Mouse (Mus musculus): ENCODE measurements around the gene Arhgef39. TPM values are rescaled to one million over a fixed set of nuclear protein-coding genes. Genes with fewer than 3 reads are reported as not detected.

Arhgef39 gene
- polyA plus RNA-seq, 1 experiment from 2014 or later = 34.4 TPM

DNA sequence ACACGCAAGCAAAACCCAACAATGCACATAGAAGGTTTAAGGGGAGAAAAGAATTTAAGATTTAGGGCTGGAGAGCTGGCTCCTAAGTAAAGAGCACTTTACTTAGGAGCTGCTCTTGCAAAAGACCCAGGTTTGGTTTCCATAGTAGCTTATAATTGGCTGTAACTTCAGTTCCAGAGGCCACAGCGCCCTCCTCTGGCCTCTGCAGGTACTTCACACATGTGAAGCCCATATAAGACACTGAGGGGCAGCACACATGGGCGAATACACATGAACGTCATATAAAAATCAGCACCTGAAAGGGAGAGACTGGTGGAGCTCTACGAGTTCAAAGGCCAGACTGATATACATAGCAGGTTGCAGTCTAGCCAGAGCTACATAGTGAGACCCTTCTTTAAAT, 28.4 kb upstream of the Arhgef39 start:
- Histone ChIP-seq H3K27me3 (no peaks in the 10 kb centered on the region), H3K9ac (no peak overlapping the region), H3K36me3 (peaks cover 22% of the 10 kb centered on the region), H3K4me2 (no peak overlapping the region), H3K4me1 (replicated peaks) (peaks cover 28% of the 10 kb centered on the region), H3K4me3 (no peak overlapping the region), H3K27ac (no peak overlapping the region), H3K9me3 (replicated peaks) (no peaks in the 10 kb centered on the region)
- 62% methylated on average over 5 of the region's 5 CpGs for WGBS
- ATAC-seq (replicated peaks; ENCODE audit: insufficient number of reproducible peaks, insufficient read depth, low FRiP score, low read depth) = no peak

DNA sequence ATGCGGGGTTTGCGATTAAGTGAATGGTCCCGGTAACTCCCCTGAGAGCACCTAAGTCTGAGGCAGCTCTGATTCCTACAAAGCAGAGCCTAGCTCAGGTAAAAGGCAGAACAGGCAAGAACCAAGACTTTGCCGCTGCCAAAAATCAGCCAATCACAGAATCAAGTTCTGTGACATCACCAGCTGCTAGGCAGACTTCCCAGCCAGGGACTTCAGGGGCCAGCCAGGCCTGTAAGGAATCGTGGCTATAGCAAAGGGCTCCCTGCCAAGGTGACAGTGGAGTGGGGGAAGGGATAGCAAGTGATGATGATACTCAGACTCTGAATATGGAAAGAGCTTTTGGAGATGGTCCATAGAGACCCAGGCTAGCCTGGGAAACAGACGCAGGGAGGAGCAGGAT, 20.5 kb upstream of the Arhgef39 start:
- H3K27me3 ChIP-seq = no peaks in the 10 kb centered on the region
- ATAC-seq (replicated peaks; ENCODE audit: insufficient number of reproducible peaks, insufficient read depth, low FRiP score, low read depth) = 0 out of 2 replicates have a peak, but pooled peaks have one; percentile 6

GRCm38 (mm10) chr4:43519551-43519950, 20.1 kb upstream of the Arhgef39 start:
- no peaks in the 10 kb centered on the region for H3K9me3 ChIP-seq (replicated peaks)
- WGBS = 32% methylated on average over 10 of the region's 10 CpGs
- peaks cover 30% of the 10 kb centered on the region for H3K36me3 ChIP-seq
- ATAC-seq (replicated peaks; ENCODE audit: insufficient number of reproducible peaks, insufficient read depth, low FRiP score, low read depth) = no peak
- H3K27ac ChIP-seq = no peak overlapping the region
- peak overlapping the region; percentile 15; the same call in 1 of the 2 replicates for H3K4me3 ChIP-seq
- no peaks in the 10 kb centered on the region for H3K27me3 ChIP-seq
- H3K9ac ChIP-seq = peak overlapping the region; percentile 24; the same call in 1 of the 2 replicates
- peak overlapping the region; percentile 78 for H3K4me2 ChIP-seq
- H3K4me1 ChIP-seq (replicated peaks) = peaks cover 65% of the 10 kb centered on the region

More for the DNA sequence above, 20.5 kb upstream of the Arhgef39 start:
- Histone ChIP-seq H3K9ac (peak overlapping the region; percentile 24; the same call in 1 of the 2 replicates), H3K4me2 (peak overlapping the region; percentile 78), H3K9me3 (replicated peaks) (no peaks in the 10 kb centered on the region), H3K27ac (peak overlapping the region; percentile 86), H3K4me1 (replicated peaks) (peaks cover 63% of the 10 kb centered on the region), H3K36me3 (peaks cover 30% of the 10 kb centered on the region), H3K4me3 (peak overlapping the region; percentile 15; the same call in 1 of the 2 replicates)
- WGBS = 15% methylated on average over 6 of the region's 6 CpGs

DNA sequence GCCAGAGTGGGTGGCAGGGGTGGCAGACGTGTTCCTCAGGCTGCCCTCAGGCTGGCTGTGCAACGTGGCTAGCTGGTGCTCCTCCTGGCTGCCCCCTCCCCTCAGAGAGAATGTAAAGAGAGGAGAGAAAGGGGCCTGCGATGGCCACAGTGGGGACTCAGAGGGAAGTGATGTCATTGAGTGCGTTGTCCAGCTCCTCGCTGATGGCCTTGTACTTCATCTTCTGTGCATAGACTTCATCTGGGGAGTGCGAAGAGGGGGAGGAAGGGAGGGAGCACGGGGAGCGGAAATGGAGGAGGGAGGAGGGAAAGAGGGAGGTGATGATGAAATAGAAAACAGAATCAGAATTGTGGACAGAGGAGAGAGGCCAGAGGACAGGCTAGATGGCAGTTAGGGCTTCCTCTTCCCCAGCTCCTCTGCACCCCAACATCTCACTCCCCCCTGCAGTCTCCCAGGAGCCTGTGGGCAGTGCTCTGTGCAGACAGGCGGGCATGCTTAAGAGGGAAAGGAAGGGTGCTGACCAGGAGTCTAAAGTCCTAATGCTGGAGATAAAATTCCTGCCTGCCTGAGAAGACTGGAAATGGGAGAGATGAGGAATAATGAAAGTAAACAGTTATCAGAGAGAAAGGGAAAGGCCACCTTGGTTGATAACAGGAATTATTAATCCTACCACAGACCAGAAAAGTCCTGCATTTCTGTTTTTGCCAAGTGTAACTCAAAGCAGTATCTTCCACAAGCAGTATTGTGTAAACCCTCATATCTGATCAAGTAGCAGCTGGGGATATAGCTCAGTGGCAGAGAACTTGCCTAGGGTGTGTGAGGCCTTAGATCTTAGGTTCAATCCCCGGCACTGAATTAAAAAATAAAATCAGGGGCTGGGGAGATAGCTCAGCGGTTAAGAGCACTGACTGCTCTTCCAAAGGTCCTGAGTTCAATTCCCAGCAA, 16.5 kb upstream of the Arhgef39 start:
- peaks cover 43% of the 10 kb centered on the region for H3K4me1 ChIP-seq (replicated peaks)
- peaks cover 30% of the 10 kb centered on the region for H3K36me3 ChIP-seq
- H3K27ac ChIP-seq = no peak overlapping the region

DNA sequence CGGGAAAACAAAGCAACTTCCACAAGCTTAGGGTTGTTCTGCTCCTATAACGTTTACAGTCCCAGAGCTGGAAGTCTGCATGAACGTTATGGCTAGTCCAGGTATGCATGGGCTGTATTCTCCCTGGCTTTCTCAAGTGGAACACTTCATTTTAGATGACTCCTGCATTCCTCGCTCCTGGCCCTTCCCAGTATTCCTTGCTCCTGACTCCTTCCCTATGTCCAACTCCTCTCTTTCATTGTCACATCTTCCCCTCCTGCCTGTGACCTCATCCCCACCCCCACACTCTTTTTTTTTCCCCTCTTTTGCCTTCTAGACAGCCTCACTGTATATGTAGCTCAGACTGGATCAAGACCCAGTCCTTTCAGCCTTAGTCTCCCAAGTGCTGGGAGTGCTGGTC, 14.3 kb upstream of the Arhgef39 start:
- Histone ChIP-seq H3K27ac (no peak overlapping the region), H3K9ac (no peak overlapping the region), H3K27me3 (no peaks in the 10 kb centered on the region), H3K4me3 (no peak overlapping the region), H3K4me1 (replicated peaks) (peaks cover 25% of the 10 kb centered on the region), H3K36me3 (peaks cover 25% of the 10 kb centered on the region), H3K4me2 (no peak overlapping the region), H3K9me3 (replicated peaks) (no peaks in the 10 kb centered on the region)
- ATAC-seq (replicated peaks; ENCODE audit: insufficient number of reproducible peaks, insufficient read depth, low FRiP score, low read depth) = no peak
- WGBS = 54% methylated on average over 4 of the region's 4 CpGs

More for the DNA sequence above, 16.5 kb upstream of the Arhgef39 start:
- no peaks in the 10 kb centered on the region for H3K9me3 ChIP-seq (replicated peaks)
- no peak overlapping the region for H3K4me3 ChIP-seq
- whole genome bisulfite sequencing = 67% methylated on average over 11 of the region's 11 CpGs
- no peaks in the 10 kb centered on the region for H3K27me3 ChIP-seq
- ATAC-seq (replicated peaks; ENCODE audit: insufficient number of reproducible peaks, insufficient read depth, low FRiP score, low read depth) = no peak
- no peak overlapping the region for H3K9ac ChIP-seq
- no peak overlapping the region for H3K4me2 ChIP-seq

- H3K9ac ChIP-seq = no peak overlapping the region
- no peak overlapping the region for H3K27ac ChIP-seq
- H3K27me3 ChIP-seq = no peaks in the 10 kb centered on the region
- 89% methylated on average over 4 of the region's 4 CpGs for WGBS
- peaks cover 20% of the 10 kb centered on the region for H3K36me3 ChIP-seq
- H3K9me3 ChIP-seq (replicated peaks) = no peaks in the 10 kb centered on the region
- no peak overlapping the region for H3K4me2 ChIP-seq
- H3K4me1 ChIP-seq (replicated peaks) = peaks cover 29% of the 10 kb centered on the region
- H3K4me3 ChIP-seq = no peak overlapping the region
- no peak for ATAC-seq (replicated peaks; ENCODE audit: insufficient number of reproducible peaks, insufficient read depth, low FRiP score, low read depth)
These were observed 13.8 kb upstream of the Arhgef39 start for GRCm38 (mm10) chr4:43513300-43513699.

DNA sequence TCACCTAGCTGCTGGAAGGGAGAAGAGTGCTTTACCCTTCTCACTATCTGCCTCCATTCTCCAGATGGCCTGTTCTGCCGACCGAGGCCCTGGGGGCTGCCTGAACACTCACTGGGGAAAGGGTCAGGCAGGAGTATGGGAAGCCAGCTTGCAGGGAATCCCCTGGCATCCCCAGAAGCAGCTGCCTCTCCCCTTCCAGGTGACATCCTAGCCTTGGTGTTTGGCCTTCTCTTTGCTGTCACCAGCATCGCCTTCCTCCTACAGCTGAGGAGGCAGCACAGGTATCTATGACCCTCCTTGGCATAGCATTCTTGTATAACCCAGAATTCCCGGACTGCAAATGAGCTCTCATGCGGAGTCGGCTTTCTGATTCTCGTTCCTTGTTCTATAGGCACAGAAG, 13.2 kb upstream of the Arhgef39 start:
- peaks cover 35% of the 10 kb centered on the region for H3K4me1 ChIP-seq (replicated peaks)
- H3K36me3 ChIP-seq = peaks cover 17% of the 10 kb centered on the region
- no peaks in the 10 kb centered on the region for H3K9me3 ChIP-seq (replicated peaks)
- H3K4me3 ChIP-seq = no peak overlapping the region
- ATAC-seq (replicated peaks; ENCODE audit: insufficient number of reproducible peaks, insufficient read depth, low FRiP score, low read depth) = no peak
- no peak overlapping the region for H3K9ac ChIP-seq
- H3K27me3 ChIP-seq = no peaks in the 10 kb centered on the region
- WGBS = 43% methylated on average over 7 of the region's 7 CpGs
- H3K27ac ChIP-seq = no peak overlapping the region
- H3K4me2 ChIP-seq = no peak overlapping the region

DNA sequence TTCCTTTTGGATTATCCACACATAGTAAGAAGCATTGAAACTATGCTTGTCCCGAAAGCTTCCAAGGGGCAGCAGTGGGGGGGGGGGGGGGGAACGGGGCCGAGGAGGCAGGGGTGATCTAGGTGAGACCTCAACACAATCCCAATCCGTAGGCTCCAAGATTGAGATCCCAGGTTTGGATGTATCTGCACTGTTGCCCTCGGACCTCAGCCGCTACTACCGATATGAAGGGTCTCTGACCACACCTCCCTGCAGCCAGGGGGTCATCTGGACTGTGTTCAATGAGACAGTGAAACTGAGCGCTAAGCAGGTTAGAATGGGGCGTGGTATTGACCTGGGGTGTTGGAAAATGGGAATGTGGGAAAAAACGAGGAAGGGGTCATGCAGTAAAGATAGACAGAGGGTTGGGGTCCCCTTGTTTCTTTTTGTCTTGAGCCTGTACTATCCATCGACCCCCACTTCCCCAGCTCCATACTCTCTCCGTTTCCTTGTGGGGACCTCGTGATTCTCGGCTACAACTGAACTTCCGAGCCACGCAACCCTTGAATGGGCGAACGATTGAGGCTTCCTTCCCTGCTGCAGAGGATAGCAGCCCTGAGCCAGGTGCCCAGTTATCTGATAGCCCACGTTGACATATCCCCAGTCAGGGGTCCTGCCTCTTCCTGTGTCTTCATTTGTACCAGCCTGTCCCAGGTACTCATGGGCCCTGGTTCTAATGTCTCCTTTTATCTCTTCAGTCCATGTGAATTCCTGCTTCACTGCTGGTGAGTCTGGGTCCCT, 12.4 kb upstream of the Arhgef39 start:
- WGBS = 53% methylated on average over 18 of the region's 19 CpGs
- H3K4me3 ChIP-seq = no peak overlapping the region
- H3K9me3 ChIP-seq (replicated peaks) = no peaks in the 10 kb centered on the region
- no peak overlapping the region for H3K4me2 ChIP-seq
- no peak overlapping the region for H3K9ac ChIP-seq
- H3K36me3 ChIP-seq = peaks cover 9% of the 10 kb centered on the region
- H3K27ac ChIP-seq = no peak overlapping the region
- peaks cover 3% of the 10 kb centered on the region; the same call in 1 of the 2 replicates for H3K27me3 ChIP-seq
- ATAC-seq (replicated peaks; ENCODE audit: insufficient number of reproducible peaks, insufficient read depth, low FRiP score, low read depth) = no peak
- peaks cover 38% of the 10 kb centered on the region for H3K4me1 ChIP-seq (replicated peaks)

- no peak overlapping the region for H3K27ac ChIP-seq
- H3K9me3 ChIP-seq (replicated peaks) = no peaks in the 10 kb centered on the region
These were observed 9.6 kb upstream of the Arhgef39 start for GRCm38 (mm10) chr4:43509109-43509508.

DNA sequence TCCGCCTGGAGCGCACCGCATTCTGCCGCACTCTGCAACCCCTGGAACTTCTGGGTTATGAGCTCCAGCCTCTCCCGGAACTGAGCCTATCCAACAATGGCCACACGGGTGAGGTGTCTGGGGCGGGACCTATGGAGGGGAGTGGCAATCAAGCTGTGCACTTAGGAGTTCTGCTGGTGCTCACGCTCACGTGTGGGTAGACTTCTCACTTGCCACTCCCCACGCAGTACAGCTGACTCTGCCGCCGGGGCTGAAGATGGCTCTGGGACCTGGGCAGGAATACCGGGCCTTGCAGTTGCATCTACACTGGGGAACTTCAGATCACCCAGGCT, 9.1 kb upstream of the Arhgef39 start:
- WGBS = 2% methylated on average over 13 of the region's 13 CpGs
- ATAC-seq (replicated peaks; ENCODE audit: insufficient number of reproducible peaks, insufficient read depth, low FRiP score, low read depth) = peak; percentile 78
- Histone ChIP-seq H3K27me3 (peaks cover 4% of the 10 kb centered on the region; the same call in 1 of the 2 replicates), H3K4me1 (replicated peaks) (peaks cover 29% of the 10 kb centered on the region), H3K9me3 (replicated peaks) (no peaks in the 10 kb centered on the region), H3K9ac (peak overlapping the region; percentile 64), H3K27ac (peak overlapping the region; percentile 52; the same call in 1 of the 2 replicates), H3K4me2 (peak overlapping the region; percentile 90), H3K36me3 (no peaks in the 10 kb centered on the region), H3K4me3 (peak overlapping the region; percentile 57)

More at GRCm38 (mm10) chr4:43509109-43509508, 9.6 kb upstream of the Arhgef39 start:
- Histone ChIP-seq H3K4me2 (peak overlapping the region; percentile 90), H3K4me1 (replicated peaks) (peaks cover 29% of the 10 kb centered on the region), H3K4me3 (peak overlapping the region; percentile 57), H3K9ac (no peak overlapping the region), H3K36me3 (no peaks in the 10 kb centered on the region), H3K27me3 (peaks cover 4% of the 10 kb centered on the region; the same call in 1 of the 2 replicates)
- 40% methylated on average over 9 of the region's 9 CpGs for WGBS
- ATAC-seq (replicated peaks; ENCODE audit: insufficient number of reproducible peaks, insufficient read depth, low FRiP score, low read depth) = no peak
